Mouse (Mus musculus) liver, embryonic 15.5 days (tissue): ENCODE measurements around the gene Setd2. TPM values are rescaled to one million over a fixed set of nuclear protein-coding genes. Genes with fewer than 3 reads are reported as not detected.

Experiments
- ATAC-seq: fragments of 200-750 bp; cut with Nextera tagmentation; 2 replicates; pipeline ENCODE4 v1.8.0; 2017; ENCODE audit warnings: moderate number of reproducible peaks, mild to moderate bottlenecking, moderate library complexity; ENCODE audit not compliant: insufficient read depth
- H3K27ac ChIP-seq: fragments of 300-500 bp; sonication (generic); replicated peaks from 2 replicates; pipeline ENCODE4 v1.5.1; 2015; ENCODE audit warnings: mild to moderate bottlenecking, inconsistent platforms
- H3K27me3 ChIP-seq: fragments of 300-500 bp; sonication (generic); 2 replicates; pipeline ENCODE4 v1.6.1; 2015; ENCODE audit warnings: mild to moderate bottlenecking, inconsistent platforms
- H3K36me3 ChIP-seq: fragments of 300-500 bp; sonication (generic); replicated peaks from 2 replicates; pipeline ENCODE4 v1.6.1; 2015; ENCODE audit warnings: moderate library complexity, mild to moderate bottlenecking, inconsistent platforms
- H3K4me1 ChIP-seq: fragments of 300-500 bp; sonication (generic); replicated peaks from 2 replicates; pipeline ENCODE4 v1.6.1; 2015; ENCODE audit warnings: inconsistent platforms
- H3K4me2 ChIP-seq: fragments of 300-500 bp; sonication (generic); 2 replicates; pipeline ENCODE4 v1.6.1; 2015; ENCODE audit warnings: moderate library complexity, mild to moderate bottlenecking, inconsistent platforms
- H3K4me3 ChIP-seq: fragments of 300-500 bp; sonication (generic); replicated peaks from 2 replicates; pipeline ENCODE4 v1.5.1; 2015; ENCODE audit warnings: mild to moderate bottlenecking, inconsistent platforms
- H3K9ac ChIP-seq: fragments of 300-500 bp; sonication (generic); 2 replicates; pipeline ENCODE4 v1.6.1; 2015; ENCODE audit warnings: moderate library complexity, mild to moderate bottlenecking, inconsistent platforms
- H3K9me3 ChIP-seq: fragments of 300-500 bp; sonication (generic); replicated peaks from 2 replicates; pipeline ENCODE4 v1.6.1; 2016; ENCODE audit warnings: inconsistent platforms
- WGBS: fragments of 180-500 bp; shearing (Covaris S2); methylation state at CpG from one replicate; pipeline ENCODE4 v1.1.7; 2015; ENCODE audit warnings: mixed read lengths; ENCODE audit not compliant: insufficient replicate concordance; 5-methylcytosine and 5-hydroxymethylcytosine counted together
- polyA plus RNA-seq: library from polyadenylated mRNA; unstranded; fragments of >200 nt; fragmentation: Nextera tagmentation; extraction: Ambion mirVana; gene quantifications from 2 replicates; pipeline ENCODE4 v1.2.1, GENCODE M21; 2015

Gene Setd2
- polyA plus RNA-seq, 1 experiment from 2014 or later, result 9.2 TPM

DNA sequence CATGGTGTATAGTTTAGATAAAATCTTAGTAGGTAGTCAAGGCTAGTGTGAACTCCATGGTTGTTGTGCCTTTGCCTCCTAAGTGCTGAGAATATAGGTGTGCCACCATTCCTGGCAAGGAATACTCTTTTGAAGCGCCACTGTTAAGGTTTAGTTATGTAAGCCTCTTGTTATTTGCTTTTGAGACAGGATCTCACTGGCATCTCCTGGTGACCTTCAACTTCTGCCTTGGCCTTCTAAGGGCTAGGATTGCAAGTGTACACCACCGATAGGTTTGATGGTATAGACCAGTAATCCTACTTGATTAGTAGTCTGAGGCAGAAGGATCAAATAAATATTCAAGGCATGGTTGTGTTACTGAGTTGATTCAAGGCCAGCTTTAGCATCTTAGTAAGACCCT lies 4.2 kb downstream of the Setd2 start:
- Histone ChIP-seq H3K4me2 (no peak overlapping the region), H3K27ac (no peak overlapping the region), H3K9ac (no peak overlapping the region), H3K4me1 (peaks cover 57% of the 10 kb centered on the region), H3K9me3 (no peaks in the 10 kb centered on the region), H3K36me3 (0 out of 2 replicates have a peak, but pooled peaks cover 7% of the 10 kb centered on the region), H3K27me3 (no peaks in the 10 kb centered on the region), H3K4me3 (no peak overlapping the region)
- ATAC-seq, result no peak
- WGBS, result 82% methylated on average over 2 of the region's 2 CpGs

DNA sequence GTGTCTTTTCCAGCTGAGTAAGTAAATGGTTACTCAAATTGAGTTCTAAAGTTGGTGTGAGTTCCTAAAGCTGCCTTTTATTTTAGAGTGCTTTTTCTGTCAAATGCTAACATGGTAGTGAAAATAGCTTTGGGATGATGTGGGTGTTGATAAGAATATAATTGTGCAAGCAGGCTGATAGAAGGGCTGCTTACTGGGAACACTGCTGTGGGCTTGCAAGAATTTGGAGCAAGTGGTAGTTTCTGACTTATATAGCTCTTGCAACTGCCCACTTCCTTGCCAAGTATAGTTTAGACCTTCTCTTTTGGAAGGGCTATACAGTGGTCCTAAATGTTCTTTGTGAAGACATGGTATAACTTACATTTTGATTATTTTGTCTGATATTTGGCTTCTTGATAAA lies 6.1 kb downstream of the Setd2 start:
- Histone ChIP-seq H3K9ac (no peak overlapping the region), H3K4me2 (no peak overlapping the region), H3K27ac (no peak overlapping the region), H3K27me3 (no peaks in the 10 kb centered on the region), H3K4me3 (no peak overlapping the region), H3K36me3 (peaks cover 10% of the 10 kb centered on the region; the same call in 1 of the 2 replicates), H3K9me3 (no peaks in the 10 kb centered on the region), H3K4me1 (peaks cover 59% of the 10 kb centered on the region)
- ATAC-seq, result no peak

- Histone ChIP-seq H3K9ac (no peak overlapping the region), H3K9me3 (no peaks in the 10 kb centered on the region), H3K4me2 (no peak overlapping the region), H3K4me3 (no peak overlapping the region), H3K27ac (no peak overlapping the region), H3K27me3 (no peaks in the 10 kb centered on the region), H3K36me3 (peaks cover 9% of the 10 kb centered on the region; the same call in 1 of the 2 replicates), H3K4me1 (peaks cover 27% of the 10 kb centered on the region)
- no peak for ATAC-seq
- 51% methylated on average over 4 of the region's 4 CpGs for WGBS
Observed at GRCm38 (mm10) chr9:110541988-110542387, 9.6 kb downstream of the Setd2 start.

GRCm38 (mm10) chr9:110548261-110548660 lies 15.9 kb downstream of the Setd2 start:
- peak; percentile 57; the same call in 1 of the 2 replicates for ATAC-seq
- H3K36me3 ChIP-seq, result peaks cover 65% of the 10 kb centered on the region
- H3K9ac ChIP-seq, result no peak overlapping the region
- H3K4me2 ChIP-seq, result peak overlapping the region; percentile 6; the same call in 1 of the 2 replicates
- no peaks in the 10 kb centered on the region for H3K27me3 ChIP-seq
- H3K4me1 ChIP-seq, result 0 out of 2 replicates have a peak, but pooled peaks cover 2% of the 10 kb centered on the region
- H3K4me3 ChIP-seq, result no peak overlapping the region
- 82% methylated on average over 19 of the region's 19 CpGs for WGBS
- H3K9me3 ChIP-seq, result no peaks in the 10 kb centered on the region
- H3K27ac ChIP-seq, result peak overlapping the region; percentile 29; the same call in 1 of the 2 replicates

GRCm38 (mm10) chr9:110568309-110568708 lies 35.9 kb downstream of the Setd2 start:
- Histone ChIP-seq H3K9ac (no peak overlapping the region), H3K27ac (no peak overlapping the region), H3K9me3 (no peaks in the 10 kb centered on the region), H3K27me3 (no peaks in the 10 kb centered on the region), H3K4me3 (no peak overlapping the region), H3K4me2 (no peak overlapping the region), H3K36me3 (peaks cover 79% of the 10 kb centered on the region), H3K4me1 (no peaks in the 10 kb centered on the region)
- no peak for ATAC-seq

DNA sequence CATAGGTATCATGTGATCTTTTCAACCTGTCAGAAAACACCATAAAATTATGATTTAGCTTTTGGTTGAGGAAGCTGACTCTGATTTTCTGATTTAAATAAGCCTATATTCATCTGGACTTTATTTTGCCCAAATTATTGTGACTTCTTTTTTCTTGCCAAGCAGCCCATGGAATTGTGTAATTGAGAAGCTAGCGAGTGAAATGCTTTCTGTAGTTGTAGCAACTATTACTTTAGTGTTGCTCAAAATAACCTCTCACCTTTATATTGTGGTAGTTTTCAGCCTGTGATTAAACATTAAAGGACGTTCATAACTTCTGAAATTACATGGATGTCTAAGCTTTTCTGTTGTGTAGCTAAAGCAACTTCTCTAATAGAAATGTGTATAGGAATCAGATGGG lies 49.8 kb downstream of the Setd2 start:
- Histone ChIP-seq H3K9me3 (no peaks in the 10 kb centered on the region), H3K9ac (no peak overlapping the region), H3K4me3 (no peak overlapping the region), H3K27me3 (no peaks in the 10 kb centered on the region), H3K36me3 (peaks cover 43% of the 10 kb centered on the region), H3K4me1 (no peaks in the 10 kb centered on the region), H3K27ac (no peak overlapping the region), H3K4me2 (no peak overlapping the region)
- WGBS, result 84% methylated on average over 2 of the region's 2 CpGs
- ATAC-seq, result no peak

DNA sequence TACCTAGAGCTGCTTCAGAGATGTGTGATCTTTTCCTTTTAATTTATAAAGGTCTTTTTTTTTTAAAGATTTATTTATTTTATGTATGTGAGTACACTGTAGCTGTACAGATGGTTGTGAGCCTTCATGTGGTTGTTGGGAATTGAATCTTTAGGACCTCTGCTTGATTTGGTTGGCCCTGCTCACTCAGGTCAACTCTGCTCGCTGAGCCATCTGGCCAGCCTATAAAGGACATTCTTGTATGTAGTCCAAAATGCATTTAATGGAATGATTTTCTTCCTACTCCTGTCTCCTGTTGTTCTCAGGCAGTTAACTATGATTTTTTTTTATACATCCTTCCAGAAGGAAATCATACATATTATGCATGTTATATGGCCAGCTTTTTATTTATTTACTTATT lies 51.1 kb downstream of the Setd2 start:
- Histone ChIP-seq H3K27ac (no peak overlapping the region), H3K4me3 (no peak overlapping the region), H3K4me1 (no peaks in the 10 kb centered on the region), H3K4me2 (no peak overlapping the region), H3K36me3 (peaks cover 41% of the 10 kb centered on the region), H3K9me3 (no peaks in the 10 kb centered on the region), H3K27me3 (no peaks in the 10 kb centered on the region), H3K9ac (no peak overlapping the region)
- WGBS, result 81% methylated on average over 1 of the region's 1 CpGs
- no peak for ATAC-seq

DNA sequence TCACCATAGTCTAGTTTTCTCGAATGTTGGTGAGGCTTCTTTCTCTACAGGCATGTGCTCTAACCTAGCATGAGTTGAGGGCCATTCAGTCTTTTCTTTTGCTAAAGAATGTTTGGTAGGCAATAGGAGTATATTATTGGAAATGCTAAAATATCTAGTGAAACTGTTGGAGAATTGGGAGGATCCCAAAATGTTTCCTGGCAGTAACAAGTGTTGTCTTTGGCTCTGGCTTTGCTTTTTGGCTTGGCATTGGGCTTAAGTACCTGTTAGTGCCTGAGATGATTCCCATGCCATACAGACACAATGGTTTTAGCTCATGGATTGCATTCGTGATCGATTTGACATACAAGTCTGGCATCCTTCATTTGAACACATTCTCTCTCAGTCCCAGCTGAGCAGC lies 79.1 kb downstream of the Setd2 start:
- H3K27ac ChIP-seq, result no peak overlapping the region
- H3K27me3 ChIP-seq, result no peaks in the 10 kb centered on the region
- H3K4me1 ChIP-seq, result peaks cover 9% of the 10 kb centered on the region; the same call in 1 of the 2 replicates
- no peaks in the 10 kb centered on the region for H3K9me3 ChIP-seq
- no peak overlapping the region for H3K4me2 ChIP-seq
- peaks cover 76% of the 10 kb centered on the region for H3K36me3 ChIP-seq
- no peak overlapping the region for H3K4me3 ChIP-seq
- no peak for ATAC-seq
- 70% methylated on average over 3 of the region's 3 CpGs for WGBS
- H3K9ac ChIP-seq, result no peak overlapping the region

- peaks cover 15% of the 10 kb centered on the region for H3K4me1 ChIP-seq
- H3K36me3 ChIP-seq, result peaks cover 69% of the 10 kb centered on the region
- no peak overlapping the region for H3K4me3 ChIP-seq
- no peak overlapping the region for H3K4me2 ChIP-seq
- no peak overlapping the region for H3K27ac ChIP-seq
- H3K27me3 ChIP-seq, result no peaks in the 10 kb centered on the region
- H3K9ac ChIP-seq, result no peak overlapping the region
- 73% methylated on average over 3 of the region's 3 CpGs for WGBS
- H3K9me3 ChIP-seq, result no peaks in the 10 kb centered on the region
- no peak for ATAC-seq
Observed at GRCm38 (mm10) chr9:110617081-110617480, 84.7 kb downstream of the Setd2 start.

DNA sequence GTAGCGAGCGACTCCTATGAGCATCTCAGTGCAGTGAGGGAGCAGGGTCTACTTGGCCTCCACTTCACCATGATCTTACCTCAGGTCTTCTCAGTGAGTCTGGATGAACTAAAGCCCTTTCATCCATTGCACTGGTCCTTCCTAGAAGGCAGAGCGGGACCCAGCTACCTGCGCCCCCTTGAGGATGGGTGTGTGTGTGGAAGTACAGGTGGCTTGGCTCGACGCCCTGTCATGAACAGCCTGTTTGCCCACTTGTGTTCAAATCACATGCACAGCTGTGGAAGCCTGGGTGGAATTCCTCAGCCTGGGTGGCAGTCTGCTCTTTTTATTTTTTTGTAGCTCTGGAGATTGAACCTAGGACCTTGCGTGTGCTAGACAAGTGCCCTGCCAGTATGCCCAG lies 87.8 kb downstream of the Setd2 start:
- H3K9me3 ChIP-seq, result no peaks in the 10 kb centered on the region
- H3K27me3 ChIP-seq, result no peaks in the 10 kb centered on the region
- peaks cover 29% of the 10 kb centered on the region for H3K4me1 ChIP-seq
- ATAC-seq, result no peak
- H3K4me2 ChIP-seq, result no peak overlapping the region
- no peak overlapping the region for H3K9ac ChIP-seq
- H3K36me3 ChIP-seq, result peaks cover 45% of the 10 kb centered on the region
- WGBS, result 76% methylated on average over 7 of the region's 7 CpGs
- no peak overlapping the region for H3K4me3 ChIP-seq
- H3K27ac ChIP-seq, result no peak overlapping the region

GRCm38 (mm10) chr9:110620685-110621084 lies 88.3 kb downstream of the Setd2 start:
- no peak for ATAC-seq
- no peak overlapping the region for H3K9ac ChIP-seq
- no peaks in the 10 kb centered on the region for H3K27me3 ChIP-seq
- H3K4me3 ChIP-seq, result no peak overlapping the region
- H3K4me2 ChIP-seq, result no peak overlapping the region
- 85% methylated on average over 7 of the region's 7 CpGs for WGBS
- H3K9me3 ChIP-seq, result no peaks in the 10 kb centered on the region
- peaks cover 42% of the 10 kb centered on the region for H3K36me3 ChIP-seq
- H3K4me1 ChIP-seq, result peaks cover 27% of the 10 kb centered on the region
- no peak overlapping the region for H3K27ac ChIP-seq

- Histone ChIP-seq H3K9me3 (no peaks in the 10 kb centered on the region), H3K4me3 (no peak overlapping the region), H3K36me3 (peaks cover 38% of the 10 kb centered on the region), H3K4me1 (peaks cover 16% of the 10 kb centered on the region), H3K27ac (no peak overlapping the region), H3K4me2 (no peak overlapping the region), H3K9ac (no peak overlapping the region), H3K27me3 (no peaks in the 10 kb centered on the region)
- no peak for ATAC-seq
- 66% methylated on average over 12 of the region's 12 CpGs for WGBS
Observed at GRCm38 (mm10) chr9:110622621-110623219, 90.3 kb downstream of the Setd2 start.
